Mouse (Mus musculus) ES-Bruce4 (cell line): ENCODE results near the gene Nup35. TPM values are rescaled to one million over a fixed set of nuclear protein-coding genes. Genes with fewer than 3 reads are reported as not detected.

Source experiments
- H3K27ac ChIP-seq: 2 replicates; pipeline ENCODE4 v1.5.1; 2012; ENCODE audit warnings: low read length, inconsistent platforms; ENCODE audit not compliant: insufficient read depth
- H3K27me3 ChIP-seq: 2 replicates; pipeline ENCODE4 v1.6.1; 2012; ENCODE audit warnings: mild to moderate bottlenecking, low read length, inconsistent platforms; ENCODE audit not compliant: control insufficient read depth, poor library complexity, insufficient read depth, severe bottlenecking
- H3K36me3 ChIP-seq: 2 replicates; pipeline ENCODE4 v1.6.1; 2012; ENCODE audit warnings: inconsistent platforms, mild to moderate bottlenecking, low read length, moderate library complexity; ENCODE audit not compliant: control insufficient read depth, poor library complexity, insufficient read depth, severe bottlenecking
- H3K4me1 ChIP-seq: one replicate; pipeline ENCODE4 v1.8.1; 2011; ENCODE audit warnings: low read length; ENCODE audit not compliant: control insufficient read depth, insufficient read depth
- H3K4me3 ChIP-seq: 2 replicates; pipeline ENCODE4 v1.5.1; 2011; ENCODE audit warnings: low read depth, mild to moderate bottlenecking, low read length
- H3K9ac ChIP-seq: 2 replicates; pipeline ENCODE4 v1.6.1; 2012; ENCODE audit warnings: low read depth, mild to moderate bottlenecking, inconsistent platforms; ENCODE audit not compliant: poor library complexity, severe bottlenecking
- H3K9me3 ChIP-seq: replicated peaks from 2 replicates; pipeline ENCODE4 v1.6.1; 2012; ENCODE audit warnings: mild to moderate bottlenecking, low read length, inconsistent platforms; ENCODE audit not compliant: control insufficient read depth, poor library complexity, insufficient read depth, severe bottlenecking
- CTCF ChIP-seq: IDR thresholded peaks from one replicate; pipeline ENCODE4 v1.8.1; 2011; ENCODE audit warnings: low read depth, low read length
- EP300 ChIP-seq: IDR thresholded peaks from 2 replicates; pipeline ENCODE4 v1.6.1; 2011; ENCODE audit warnings: low read depth, low read length; ENCODE audit not compliant: insufficient read depth
- POLR2A ChIP-seq: IDR thresholded peaks from one replicate; pipeline ENCODE4 v1.8.1; 2011; ENCODE audit warnings: low read length; ENCODE audit not compliant: insufficient read depth
- polyA plus RNA-seq: library from polyadenylated mRNA; stranded (reverse); fragments of >200 nt; gene quantifications from 2 replicates; pipeline ENCODE4 v1.2.4, GENCODE M21; 2011; ENCODE audit warnings: low read depth; ENCODE audit not compliant: missing spikeins, insufficient read depth, insufficient read length

The Nup35 gene
- polyA plus RNA-seq, 1 experiment: 44.9 TPM

DNA sequence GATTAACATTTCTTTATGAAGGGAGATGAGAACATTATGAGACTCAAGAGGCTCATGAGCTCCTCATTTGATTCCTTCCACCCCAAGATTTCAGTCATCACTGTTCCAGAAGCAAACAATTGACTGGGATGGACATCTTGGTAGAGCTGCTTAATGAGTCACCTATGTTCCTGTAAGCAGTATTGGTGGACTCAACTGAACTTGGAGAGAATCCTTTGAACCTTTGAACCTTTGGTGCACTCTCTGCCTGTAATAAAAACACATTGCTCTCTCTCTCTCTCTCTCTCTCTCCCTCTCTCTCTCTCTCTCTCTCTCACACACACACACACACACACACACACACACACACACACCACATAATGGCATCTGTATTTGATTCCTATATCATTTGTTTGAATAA lies 16.4 kb upstream of the Nup35 start:
- Histone ChIP-seq H3K4me3 (no peak overlapping the region), H3K36me3 (no peaks in the 10 kb centered on the region), H3K27ac (no peak overlapping the region), H3K9ac (no peak overlapping the region), H3K4me1 (no peaks in the 10 kb centered on the region), H3K27me3 (no peaks in the 10 kb centered on the region), H3K9me3 (no peaks in the 10 kb centered on the region)
- TF ChIP-seq CTCF: no peak
- TF ChIP-seq EP300: no peak
- TF ChIP-seq POLR2A: no peak

DNA sequence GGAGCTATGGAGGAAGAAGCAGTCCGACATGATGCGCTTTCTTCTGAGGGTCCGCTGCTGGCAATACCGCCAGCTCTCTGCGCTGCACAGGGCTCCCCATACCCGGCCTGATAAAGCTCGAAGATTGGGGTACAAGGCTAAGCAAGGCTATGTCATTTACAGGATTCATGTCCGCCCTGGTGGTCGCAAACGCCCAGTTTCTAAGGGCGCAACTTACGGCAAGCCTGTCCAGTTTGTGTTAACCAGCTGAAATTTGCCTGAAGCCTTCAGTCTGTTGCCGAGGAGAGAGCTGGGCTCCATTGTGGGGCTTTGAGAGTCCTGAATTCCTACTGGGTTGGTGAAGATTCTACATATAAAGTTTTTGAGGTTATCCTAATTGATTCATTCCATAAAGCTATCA lies 14.3 kb upstream of the Nup35 start:
- Histone ChIP-seq H3K36me3 (no peaks in the 10 kb centered on the region), H3K9me3 (no peaks in the 10 kb centered on the region), H3K4me1 (no peaks in the 10 kb centered on the region), H3K4me3 (peak overlapping the region; percentile 39), H3K9ac (no peak overlapping the region), H3K27me3 (no peaks in the 10 kb centered on the region), H3K27ac (no peak overlapping the region)
- no peak for TF ChIP-seq POLR2A
- TF ChIP-seq EP300: no peak
- TF ChIP-seq CTCF: no peak

DNA sequence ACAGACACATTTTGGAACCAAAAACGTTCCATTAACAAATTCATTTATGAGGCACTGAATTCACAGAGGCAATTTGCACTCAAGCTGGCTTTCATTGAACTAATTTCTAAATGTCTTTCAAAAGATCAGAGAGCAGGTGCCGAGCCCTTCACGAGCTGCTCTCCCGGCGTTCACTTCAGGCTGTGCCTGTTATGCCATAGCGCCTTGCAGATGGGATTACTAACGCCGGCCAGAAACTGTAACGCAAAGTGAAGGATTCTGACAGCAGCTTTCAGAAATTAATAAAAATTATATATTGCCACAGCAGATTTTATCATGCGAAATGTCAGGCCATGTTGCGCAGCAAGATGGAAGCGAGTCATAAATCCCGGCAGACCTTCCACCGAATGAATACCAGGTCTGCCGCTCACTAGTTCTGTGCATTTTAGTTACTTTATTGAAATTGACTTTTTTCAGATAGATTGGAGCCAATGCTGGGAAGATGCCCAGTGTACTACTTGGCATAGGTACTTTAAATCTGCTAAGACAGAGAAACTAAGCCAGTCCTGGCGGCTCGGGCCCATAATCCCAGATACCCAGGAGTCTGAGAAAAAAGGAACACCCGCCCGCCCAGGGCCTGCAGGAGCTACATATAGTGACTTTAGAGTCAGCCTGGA lies 13.1 kb upstream of the Nup35 start:
- TF ChIP-seq EP300 (no peak), POLR2A (no peak), CTCF (no peak)

DNA sequence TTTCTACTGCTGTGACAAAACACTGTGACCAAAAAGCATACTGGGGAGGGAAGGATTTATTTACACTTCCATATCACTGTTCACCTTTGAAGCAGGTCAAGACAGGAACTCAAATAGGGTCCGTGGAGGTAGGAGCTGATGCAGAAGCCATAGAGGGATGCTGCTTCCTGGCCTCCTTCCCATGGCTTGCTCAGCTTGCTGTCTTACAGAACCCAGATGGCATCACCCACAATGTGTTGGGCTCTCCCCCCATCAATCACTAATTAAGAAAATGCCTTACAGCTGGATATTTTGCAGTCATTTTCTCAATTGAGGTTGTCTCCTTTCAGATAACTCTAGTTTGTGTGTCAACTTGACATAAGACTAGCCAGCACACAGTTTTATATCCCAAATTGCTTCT lies 4.8 kb upstream of the Nup35 start:
- TF ChIP-seq EP300 (no peak), CTCF (no peak), POLR2A (no peak)
- no peak overlapping the region for H3K27ac ChIP-seq
- no peaks in the 10 kb centered on the region for H3K9me3 ChIP-seq
- H3K9ac ChIP-seq: no peak overlapping the region
- no peak overlapping the region for H3K4me3 ChIP-seq
- H3K27me3 ChIP-seq: no peaks in the 10 kb centered on the region
- H3K4me1 ChIP-seq: no peaks in the 10 kb centered on the region
- H3K36me3 ChIP-seq: no peaks in the 10 kb centered on the region

More for the DNA sequence above, 13.1 kb upstream of the Nup35 start:
- Histone ChIP-seq H3K9ac (no peak overlapping the region), H3K4me3 (no peak overlapping the region), H3K36me3 (no peaks in the 10 kb centered on the region), H3K9me3 (no peaks in the 10 kb centered on the region), H3K27ac (no peak overlapping the region), H3K4me1 (no peaks in the 10 kb centered on the region), H3K27me3 (no peaks in the 10 kb centered on the region)

DNA sequence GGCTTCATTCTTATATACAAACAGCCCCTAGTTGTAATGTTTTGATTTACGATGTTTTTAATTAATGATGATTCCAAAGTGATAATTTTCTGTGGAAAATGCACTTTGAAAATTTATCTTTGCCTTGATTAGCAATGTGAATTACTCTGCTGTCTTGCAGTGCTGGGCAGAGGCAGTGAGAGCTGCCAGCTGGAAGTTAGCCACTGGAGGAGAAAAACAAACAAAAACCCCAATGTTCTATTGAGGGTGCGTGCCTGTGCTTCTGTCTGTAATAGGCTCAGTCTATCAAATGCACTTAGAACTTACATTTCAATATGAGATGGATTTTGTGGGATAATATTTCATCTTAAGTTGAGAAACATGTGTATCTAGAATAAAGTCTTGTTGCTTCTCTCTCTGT lies 4.2 kb upstream of the Nup35 start:
- TF ChIP-seq POLR2A (no peak), EP300 (no peak), CTCF (no peak)
- Histone ChIP-seq H3K27me3 (no peaks in the 10 kb centered on the region), H3K9ac (no peak overlapping the region), H3K4me3 (no peak overlapping the region), H3K36me3 (no peaks in the 10 kb centered on the region), H3K9me3 (no peaks in the 10 kb centered on the region), H3K27ac (no peak overlapping the region), H3K4me1 (no peaks in the 10 kb centered on the region)

DNA sequence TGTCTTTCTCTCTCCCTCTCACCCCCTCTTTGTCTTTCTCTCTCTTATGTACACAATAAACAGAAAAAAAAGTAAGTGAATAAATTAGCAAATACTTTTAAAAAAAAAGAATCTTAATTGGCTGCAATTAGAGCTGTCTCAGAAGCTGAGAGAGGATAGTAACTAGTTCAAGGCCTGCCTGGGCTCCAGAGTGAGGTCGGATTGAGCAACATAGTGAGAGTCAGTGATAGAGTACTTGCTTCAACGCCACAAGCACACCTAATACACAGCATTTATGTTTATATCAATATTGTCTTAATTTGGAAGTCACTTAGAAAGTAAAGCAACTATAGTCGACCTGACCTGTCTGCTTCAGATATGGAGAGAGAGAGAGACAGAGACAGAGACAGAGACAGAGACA lies 2.0 kb downstream of the Nup35 start:
- Histone ChIP-seq H3K27ac (no peak overlapping the region), H3K27me3 (no peaks in the 10 kb centered on the region), H3K4me1 (no peaks in the 10 kb centered on the region), H3K9me3 (no peaks in the 10 kb centered on the region), H3K9ac (no peak overlapping the region), H3K36me3 (no peaks in the 10 kb centered on the region), H3K4me3 (no peak overlapping the region)
- TF ChIP-seq POLR2A (no peak), CTCF (no peak), EP300 (no peak)
